Mouse (Mus musculus) CH12.LX (cell line): ENCODE results near the gene Irx3. TPM values are rescaled to one million over a fixed set of nuclear protein-coding genes. Genes with fewer than 3 reads are reported as not detected.

ENCODE experiments used
- DNase-seq: peaks from one replicate; pipeline ENCODE4 v3.0.0-alpha.2; 2013; ENCODE audit errors: extremely low read depth
- H3K27ac ChIP-seq: 2 replicates; pipeline ENCODE4 v1.5.1; 2012; ENCODE audit warnings: low read depth, mild to moderate bottlenecking, control low read depth, moderate library complexity; ENCODE audit not compliant: insufficient read depth
- H3K27me3 ChIP-seq: replicated peaks from 2 replicates; pipeline ENCODE3; 2012; ENCODE audit warnings: inconsistent platforms
- H3K36me3 ChIP-seq, 2 experiments: replicated peaks in 1 of 2; 2 replicates each; pipeline versions ENCODE3 to v1.6.1; 2012; ENCODE audit warnings: inconsistent platforms in 1 of 2, low read length in 1 of 2, mild to moderate bottlenecking in 1 of 2, mixed read lengths in 1 of 2, moderate library complexity in 1 of 2; ENCODE audit not compliant: control insufficient read depth in 1 of 2, insufficient read depth in 1 of 2
- H3K4me1 ChIP-seq, 2 experiments: 2 replicates each; pipeline ENCODE4 v1.6.1; 2012; ENCODE audit warnings: inconsistent platforms in 1 of 2, moderate library complexity in 1 of 2; ENCODE audit not compliant: insufficient read depth in 2 of 2, control insufficient read depth in 1 of 2
- H3K4me2 ChIP-seq: 2 replicates; pipeline ENCODE4 v1.6.1; 2012; ENCODE audit warnings: low read depth, mild to moderate bottlenecking, control low read depth; ENCODE audit not compliant: poor library complexity, insufficient read depth, severe bottlenecking
- H3K4me3 ChIP-seq, 3 experiments: fragments of 150-350 bp in 1 of 3; sonication (generic) in 1 of 3; replicated peaks in 1 of 3; 2 replicates each; pipeline versions ENCODE3 to v1.5.1; 2011 to 2012; ENCODE audit warnings: low read depth in 2 of 3, low read length in 2 of 3, mild to moderate bottlenecking in 2 of 3, moderate library complexity in 2 of 3, control low read depth in 1 of 3, improper control_type of control experiment in 1 of 3, inconsistent platforms in 1 of 3, mixed read lengths in 1 of 3; ENCODE audit not compliant: poor library complexity in 1 of 3
- H3K79me2 ChIP-seq: replicated peaks from 2 replicates; pipeline ENCODE4 v1.6.1; 2012; ENCODE audit warnings: mild to moderate bottlenecking, moderate library complexity; ENCODE audit not compliant: control insufficient read depth, poor library complexity, insufficient read depth, severe bottlenecking; ENCODE audit errors: extremely low read depth
- H3K9ac ChIP-seq: 2 replicates; pipeline ENCODE4 v1.6.1; 2012; ENCODE audit warnings: low read depth, mild to moderate bottlenecking, control low read depth, moderate library complexity; ENCODE audit not compliant: insufficient read depth
- H3K9me3 ChIP-seq: replicated peaks from 2 replicates; pipeline ENCODE3; 2012; ENCODE audit warnings: low read length, inconsistent platforms, mixed read lengths
- CHD1 ChIP-seq: IDR thresholded peaks from 2 replicates; pipeline ENCODE4 v1.6.1; 2012; ENCODE audit warnings: low read depth, low read length, improper control_type of control experiment, inconsistent platforms
- CHD2 ChIP-seq: IDR thresholded peaks from 2 replicates; pipeline ENCODE4 v1.6.1; 2011; ENCODE audit warnings: low read length, improper control_type of control experiment
- CTCF ChIP-seq, 2 experiments: IDR thresholded peaks in 1 of 2; conservative IDR thresholded peaks in 1 of 2; 2 replicates each; pipeline ENCODE4 v1.5.1; 2011 to 2012; ENCODE audit warnings: low read depth in 2 of 2, low read length in 2 of 2, improper control_type of control experiment in 1 of 2, inconsistent platforms in 1 of 2, mild to moderate bottlenecking in 1 of 2, moderate library complexity in 1 of 2
- GABPA ChIP-seq: IDR thresholded peaks from 2 replicates; pipeline ENCODE4 v1.6.1; 2012; ENCODE audit warnings: low read depth, low read length, improper control_type of control experiment, inconsistent platforms; ENCODE audit not compliant: insufficient replicate concordance
- HCFC1 ChIP-seq: IDR thresholded peaks from 2 replicates; pipeline ENCODE4 v1.6.1; 2012; ENCODE audit warnings: low read depth, mild to moderate bottlenecking, inconsistent platforms, low read length, improper control_type of control experiment
- MAFK ChIP-seq: IDR thresholded peaks from 2 replicates; pipeline ENCODE4 v1.6.1; 2011; ENCODE audit warnings: low read length, improper control_type of control experiment; ENCODE audit not compliant: insufficient replicate concordance
- MXI1 ChIP-seq: IDR thresholded peaks from 2 replicates; pipeline ENCODE4 v1.6.1; 2011; ENCODE audit warnings: mild to moderate bottlenecking, low read depth, low read length, improper control_type of control experiment
- NRF1 ChIP-seq: IDR thresholded peaks from 2 replicates; pipeline ENCODE4 v1.6.1; 2014; ENCODE audit warnings: low read depth, mild to moderate bottlenecking, inconsistent platforms, low read length, improper control_type of control experiment, moderate library complexity
- PAX5 ChIP-seq: IDR thresholded peaks from 2 replicates; pipeline ENCODE4 v1.6.1; 2012; ENCODE audit warnings: low read length, inconsistent platforms, mixed read lengths
- POLR2AphosphoS2 ChIP-seq: IDR thresholded peaks from 2 replicates; pipeline ENCODE4 v1.6.1; 2011; ENCODE audit warnings: low read depth, low read length, improper control_type of control experiment
- TBP ChIP-seq: conservative IDR thresholded peaks from 2 replicates; pipeline ENCODE4 v1.6.1; 2011; ENCODE audit warnings: low read depth, low read length, improper control_type of control experiment
- TCF12 ChIP-seq: IDR thresholded peaks from 2 replicates; pipeline ENCODE4 v1.6.1; 2014; ENCODE audit warnings: low read depth, mild to moderate bottlenecking, inconsistent platforms, low read length, improper control_type of control experiment
- UBTF ChIP-seq: IDR thresholded peaks from 2 replicates; pipeline ENCODE4 v1.6.1; 2012; ENCODE audit warnings: low read depth, mild to moderate bottlenecking, inconsistent platforms, low read length, improper control_type of control experiment, moderate library complexity
- USF1 ChIP-seq: IDR thresholded peaks from 2 replicates; pipeline ENCODE4 v1.6.1; 2014; ENCODE audit warnings: low read depth, mild to moderate bottlenecking, inconsistent platforms, low read length, improper control_type of control experiment
- ZMIZ1 ChIP-seq: IDR thresholded peaks from 2 replicates; pipeline ENCODE4 v1.6.1; 2012; ENCODE audit warnings: low read depth, mild to moderate bottlenecking, inconsistent platforms, low read length, improper control_type of control experiment
- ZNF384 ChIP-seq: IDR thresholded peaks from 2 replicates; pipeline ENCODE4 v1.6.1; 2012; ENCODE audit warnings: low read depth, low read length, improper control_type of control experiment, inconsistent platforms
- dilution Hi-C: fragments of 300-500 bp; cut with MboI; formaldehyde crosslinking; loops from 2 replicates; pipeline ENCODE4 v1.14.3; 2020; ENCODE audit warnings: low sequenced_read_pairs; ENCODE audit not compliant: extremely low pct_unique_long_range_greater_than_20kb, extremely low pct_ligation_motif_present
- in situ Hi-C: fragments of 300-500 bp; cut with MboI; formaldehyde crosslinking; loops from 3 replicates; pipeline ENCODE4 v1.14.3; 2019; ENCODE audit warnings: low sequenced_read_pairs, low pct_ligation_motif_present, low pct_unique_long_range_greater_than_20kb, mixed read lengths
- polyA plus RNA-seq: library from polyadenylated mRNA; unstranded; fragments of >175 nt; gene quantifications from 2 replicates; pipeline ENCODE4 v1.2.1, GENCODE M21; 2012; ENCODE audit warnings: low read depth; ENCODE audit not compliant: insufficient read length
- total RNA-seq, 2 experiments: library from RNA; depleted of rRNA; stranded (reverse); fragments of 300-350 nt in 1 of 2; fragments of >200 nt in 1 of 2; gene quantifications; 2 replicates each; pipeline ENCODE4 v1.2.3; 2012 to 2014

Gene Irx3
- total and polyA plus RNA-seq, 3 experiments, result not detected

GRCm38 (mm10) chr8:91849984-91850383 lies 48.1 kb upstream of the Irx3 start:
- in situ Hi-C loops, result no loop called here

GRCm38 (mm10) chr8:91849529-91849928 lies 47.7 kb upstream of the Irx3 start:
- in situ Hi-C loops, result no loop called here
- H3K9ac ChIP-seq, result no peak overlapping the region
- H3K9me3 ChIP-seq, result peaks cover 90% of the 10 kb centered on the region
- TF ChIP-seq CHD2 (no peak), CTCF (conservative IDR thresholded peaks at IDR 0.05 in 1 of 2, IDR thresholded peaks at IDR 0.05 in 1 of 2; ENCODE audit: low read depth in 2 of 2, low read length in 2 of 2) (no peak)
- H3K79me2 ChIP-seq, result no peaks in the 10 kb centered on the region
- H3K4me2 ChIP-seq, result no peak overlapping the region
- H3K27me3 ChIP-seq, result no peaks in the 10 kb centered on the region
- H3K36me3 ChIP-seq, result no peaks in the 10 kb centered on the region
- no peaks in the 10 kb centered on the region for H3K4me1 ChIP-seq
- no peak overlapping the region for H3K4me3 ChIP-seq
- DNase-seq, result no peak
- H3K27ac ChIP-seq, result no peak overlapping the region
- dilution Hi-C loops, result no loop called here

More at GRCm38 (mm10) chr8:91849984-91850383, 48.1 kb upstream of the Irx3 start:
- no peak overlapping the region for H3K9ac ChIP-seq
- no peaks in the 10 kb centered on the region for H3K79me2 ChIP-seq
- no peaks in the 10 kb centered on the region for H3K36me3 ChIP-seq
- no peaks in the 10 kb centered on the region for H3K27me3 ChIP-seq
- peaks cover 92% of the 10 kb centered on the region for H3K9me3 ChIP-seq
- dilution Hi-C loops, result no loop called here
- H3K4me2 ChIP-seq, result no peak overlapping the region
- TF ChIP-seq MXI1 (no peak), ZNF384 (no peak), CHD2 (no peak), GABPA (no peak), NRF1 (no peak), UBTF (no peak)
- no peaks in the 10 kb centered on the region for H3K4me1 ChIP-seq
- no peak overlapping the region for H3K4me3 ChIP-seq
- no peak overlapping the region for H3K27ac ChIP-seq
- DNase-seq, result no peak

- Histone ChIP-seq H3K4me1 (no peaks in the 10 kb centered on the region), H3K4me3 (no peak overlapping the region), H3K4me2 (no peak overlapping the region), H3K79me2 (no peaks in the 10 kb centered on the region), H3K9ac (no peak overlapping the region), H3K27ac (no peak overlapping the region), H3K36me3 (no peaks in the 10 kb centered on the region), H3K9me3 (peaks cover 85% of the 10 kb centered on the region), H3K27me3 (no peaks in the 10 kb centered on the region)
- in situ Hi-C loops (no loop called here), dilution Hi-C loops (no loop called here)
- DNase-seq, result no peak
- TF ChIP-seq TCF12 (no peak), HCFC1 (no peak), TBP (no peak), CHD1 (no peak), USF1 (no peak), POLR2AphosphoS2 (no peak), PAX5 (no peak), ZMIZ1 (no peak), MAFK (no peak), ZNF384 (no peak)
Observed at GRCm38 (mm10) chr8:91845641-91846040, 43.8 kb upstream of the Irx3 start.
